Mouse (Mus musculus) lung, postnatal 0 days (tissue): Measurements from ENCODE around the gene Rhoc.

ENCODE experiments used
- CTCF ChIP-seq: IDR thresholded peaks from 2 replicates; pipeline ENCODE4 v1.5.1; 2016; ENCODE audit warnings: antibody characterized with exemption, mild to moderate bottlenecking
- EP300 ChIP-seq: IDR thresholded peaks from 2 replicates; pipeline ENCODE4 v1.6.1; 2016; ENCODE audit warnings: antibody characterized with exemption, mild to moderate bottlenecking, control low read depth

DNA sequence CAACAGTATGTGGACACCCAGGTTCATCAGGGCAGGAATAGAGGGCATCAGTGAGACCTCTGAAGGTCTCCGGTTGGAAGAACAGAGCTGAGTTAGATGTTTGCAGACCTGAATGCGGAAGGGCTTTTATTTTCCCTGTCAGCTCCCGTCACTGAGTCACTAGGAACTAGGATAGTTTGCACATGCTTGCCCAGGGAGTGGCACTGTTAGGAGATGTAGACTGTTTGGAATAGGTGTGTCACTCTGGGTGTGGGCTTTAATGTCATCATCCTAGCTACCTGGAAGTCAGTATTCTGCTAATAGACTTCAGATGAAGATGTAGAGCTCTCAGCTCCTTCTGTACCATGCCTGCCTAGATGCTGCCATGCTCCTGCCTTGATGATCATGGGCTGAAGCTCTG is 46.2 kb upstream of the Rhoc start:
- TF ChIP-seq CTCF (no peak), EP300 (no peak)
